Mouse (Mus musculus): ENCODE data around the gene Nhej1.

Gene Nhej1

GRCm38 (mm10) chr1:75128641-75129040 lies 3.6 kb upstream of the Nhej1 start:
- DNase-seq (ENCODE audit: low spot score in 2 of 2), result no peak

GRCm38 (mm10) chr1:75125418-75125817 lies 418 bp upstream of the Nhej1 start:
- DNase-seq (ENCODE audit: low spot score in 2 of 2), result no peak

- peak in 1 of 2 experiments; percentile 33 for DNase-seq (ENCODE audit: low spot score in 2 of 2)
These were observed 2.8 kb downstream of the Nhej1 start for GRCm38 (mm10) chr1:75122211-75122610.

GRCm38 (mm10) chr1:75052091-75052490 lies 72.9 kb downstream of the Nhej1 start:
- DNase-seq (ENCODE audit: low spot score in 2 of 2), result no peak

- no peak for DNase-seq (ENCODE audit: low spot score in 2 of 2)
These were observed 73.6 kb downstream of the Nhej1 start for GRCm38 (mm10) chr1:75051428-75051827.

GRCm38 (mm10) chr1:75048571-75048970 lies 76.4 kb downstream of the Nhej1 start:
- DNase-seq (ENCODE audit: low spot score in 2 of 2), result no peak

GRCm38 (mm10) chr1:75048041-75048440 lies 77.0 kb downstream of the Nhej1 start:
- DNase-seq (ENCODE audit: low spot score in 2 of 2), result no peak

GRCm38 (mm10) chr1:75040429-75040828 lies 84.6 kb downstream of the Nhej1 start:
- DNase-seq (ENCODE audit: low spot score in 2 of 2), result no peak

DNA sequence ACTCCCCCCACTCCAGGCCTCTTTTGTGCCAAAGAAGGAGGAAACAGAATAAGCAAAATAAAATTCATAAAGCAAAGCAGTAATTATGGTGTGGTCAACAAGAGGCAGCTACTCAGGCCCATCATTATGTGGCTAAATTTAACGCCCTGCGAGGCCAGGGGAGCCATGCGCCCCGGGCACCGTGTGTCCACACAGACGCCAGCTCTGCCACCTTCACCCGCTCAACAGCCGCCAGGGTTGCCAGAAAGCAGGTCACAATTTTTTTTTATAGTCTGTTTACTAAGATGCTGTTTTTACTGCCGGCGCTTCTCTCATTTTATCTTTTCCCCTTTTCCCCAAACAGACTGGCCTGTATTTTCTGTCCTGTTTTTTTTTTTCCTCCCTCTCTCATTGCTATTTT lies 93.0 kb downstream of the Nhej1 start:
- DNase-seq (ENCODE audit: low spot score in 2 of 2), result no peak

GRCm38 (mm10) chr1:75027061-75027779 lies 97.8 kb downstream of the Nhej1 start:
- DNase-seq (ENCODE audit: low spot score in 2 of 2), result no peak

GRCm38 (mm10) chr1:75024419-75025199 lies 100.4 kb downstream of the Nhej1 start:
- DNase-seq (ENCODE audit: low spot score in 2 of 2), result no peak

- no peak for DNase-seq (ENCODE audit: low spot score in 2 of 2)
These were observed 102.8 kb downstream of the Nhej1 start for GRCm38 (mm10) chr1:75022216-75022615.

- DNase-seq (ENCODE audit: low spot score in 2 of 2), result peak in 1 of 2 experiments; percentile 37
These were observed 108.2 kb downstream of the Nhej1 start for GRCm38 (mm10) chr1:75016846-75017245.

- no peak for DNase-seq (ENCODE audit: low spot score in 2 of 2)
These were observed 109.3 kb downstream of the Nhej1 start for GRCm38 (mm10) chr1:75015551-75016265.

GRCm38 (mm10) chr1:75014210-75014845 lies 110.7 kb downstream of the Nhej1 start:
- DNase-seq (ENCODE audit: low spot score in 2 of 2), result no peak

DNA sequence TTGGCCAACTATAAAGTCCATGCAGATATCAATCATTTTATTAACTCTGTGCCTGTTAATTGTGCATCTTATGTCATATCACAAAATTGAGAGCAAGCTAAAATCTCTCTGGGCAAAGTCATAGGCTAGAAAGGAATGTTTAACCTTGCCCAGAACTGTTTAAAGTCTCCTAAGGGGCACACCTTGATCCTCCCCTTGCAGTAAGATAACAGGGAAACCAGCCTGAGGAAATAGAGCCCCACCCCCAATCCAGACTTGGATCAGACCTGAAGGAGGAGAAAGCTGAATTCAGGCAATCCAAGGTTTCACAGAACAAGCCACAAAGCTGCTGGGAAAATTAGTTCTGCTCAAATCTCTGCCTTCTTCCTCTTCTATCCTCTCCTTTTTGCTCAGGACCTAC lies 114.2 kb downstream of the Nhej1 start:
- no peak for DNase-seq (ENCODE audit: low spot score in 2 of 2)

GRCm38 (mm10) chr1:75010203-75010602 lies 114.8 kb downstream of the Nhej1 start:
- no peak for DNase-seq (ENCODE audit: low spot score in 2 of 2)

DNA sequence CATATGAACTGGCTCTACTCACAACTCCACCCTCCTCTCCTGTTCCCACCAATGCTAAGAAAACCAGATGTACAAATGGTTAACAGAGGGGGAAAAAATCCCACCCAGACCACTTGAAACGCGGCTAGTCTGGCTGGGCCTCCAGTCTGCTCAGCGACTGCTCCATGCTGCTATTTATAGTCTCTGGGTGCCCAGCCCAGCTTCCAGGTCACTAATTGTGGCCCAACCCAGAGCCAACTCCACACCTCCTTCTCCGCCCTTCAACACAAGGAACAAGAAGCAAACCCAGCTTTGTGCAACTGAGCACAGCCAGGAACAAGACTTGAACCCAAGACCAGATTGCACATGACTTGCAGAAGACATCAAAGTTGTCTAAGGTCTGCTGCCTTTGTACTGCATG lies 119.0 kb downstream of the Nhej1 start:
- DNase-seq (ENCODE audit: low spot score in 2 of 2), result no peak

- DNase-seq (ENCODE audit: low spot score in 2 of 2), result no peak
These were observed 123.8 kb downstream of the Nhej1 start for GRCm38 (mm10) chr1:75001183-75001582.

GRCm38 (mm10) chr1:75000496-75000895 lies 124.5 kb downstream of the Nhej1 start:
- peak; percentile 21 to 31 for DNase-seq (ENCODE audit: low spot score in 2 of 2)

GRCm38 (mm10) chr1:74999173-74999572 lies 125.8 kb downstream of the Nhej1 start:
- no peak for DNase-seq (ENCODE audit: low spot score in 2 of 2)

DNA sequence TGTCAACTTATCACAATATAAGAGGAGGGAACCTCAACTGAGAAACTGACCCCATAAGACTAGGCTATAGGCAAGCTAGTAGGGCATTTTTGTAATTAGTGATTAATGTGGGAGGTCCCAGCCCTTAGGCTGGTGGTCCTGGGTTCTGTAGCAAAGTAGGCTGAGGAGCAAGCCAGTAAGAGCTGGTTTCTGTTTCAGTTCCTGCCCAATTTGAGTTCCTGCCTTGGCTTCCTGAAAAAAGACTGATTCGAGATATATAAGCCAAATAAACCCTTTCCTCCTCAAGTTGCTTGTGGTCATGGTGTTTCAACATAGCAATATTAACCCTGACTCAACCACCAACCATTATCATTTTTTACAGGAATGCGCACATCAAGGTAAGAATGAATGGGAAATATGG lies 127.8 kb downstream of the Nhej1 start:
- DNase-seq (ENCODE audit: low spot score in 2 of 2), result no peak

Measured in natural killer cell, adult 2 months (primary cell).